Mouse (Mus musculus) mammary gland, adult 2 months (tissue): Measurements from ENCODE around the gene Rnf126. TPM values are rescaled to one million over a fixed set of nuclear protein-coding genes. Genes with fewer than 3 reads are reported as not detected.

Source experiments
- polyA plus RNA-seq: library from polyadenylated mRNA; depleted of rRNA; stranded (reverse); fragments of >200 nt; gene quantifications from 2 replicates; pipeline ENCODE4 v1.2.3, GENCODE M21; 2012; ENCODE audit warnings: low replicate concordance; rRNA removed

Gene Rnf126
- 91.7 and 212 TPM in 2 replicates for polyA plus RNA-seq

GRCm38 (mm10) chr10:79766508-79767325 lies at the start of gene Rnf126:
Gene Rnf126, minus strand, starts transcription at chr10:79766952.

GRCm38 (mm10) chr10:79793051-79793737 lies 26.4 kb upstream of the Rnf126 start, which contains the start of gene Palm:
Gene Palm, plus strand, starts transcription at chr10:79793572.

GRCm38 (mm10) chr10:79790861-79791260 lies 24.1 kb upstream of the Rnf126 start, which contains the start of gene Prss57:
Gene Prss57, minus strand, starts transcription at chr10:79790961.

GRCm38 (mm10) chr10:79777103-79777531 lies 10.4 kb upstream of the Rnf126 start, which contains the start of gene Fstl3:
Gene Fstl3, plus strand, starts transcription at chr10:79777272.

GRCm38 (mm10) chr10:79754856-79755516 lies 11.8 kb downstream of the Rnf126 start, which contains the start of gene Fgf22:
Gene Fgf22, plus strand, starts transcription at chr10:79755076.

GRCm38 (mm10) chr10:79745898-79746773 lies 20.6 kb downstream of the Rnf126 start, which contains the start of gene Polrmt:
Gene Polrmt, minus strand, starts transcription at chr10:79746581.

GRCm38 (mm10) chr10:79716254-79716987 lies 50.3 kb downstream of the Rnf126 start, which contains the start of gene Hcn2:
Gene Hcn2, plus strand, starts transcription at chr10:79716634.

Other genes starting within 250 kb of the Rnf126 start
- gene Plpp2, start 233.2 kb downstream of the Rnf126 start, polyA plus RNA-seq: 27.4 and 36.8 TPM in 2 replicates
- 102 and 125 TPM in 2 replicates for gene Mier2, start 211.8 kb downstream of the Rnf126 start, polyA plus RNA-seq
- gene Theg, start 179.6 kb downstream of the Rnf126 start, polyA plus RNA-seq: 0.24 TPM in 1 of 2 replicates, not detected in the other
- gene C2cd4c, start 152.9 kb downstream of the Rnf126 start, polyA plus RNA-seq: 0.19 and 0.26 TPM in 2 replicates
- gene Shc2, start 129.0 kb downstream of the Rnf126 start, polyA plus RNA-seq: 12.4 and 17.4 TPM in 2 replicates
- 2.3 TPM in 1 of 2 replicates, not detected in the other for gene Odf3l2, start 121.2 kb downstream of the Rnf126 start, polyA plus RNA-seq
- gene Madcam1, start 102.4 kb downstream of the Rnf126 start, polyA plus RNA-seq: 3.9 and 8.7 TPM in 2 replicates
- 46.9 and 119 TPM in 2 replicates for gene Tpgs1, start 97.6 kb downstream of the Rnf126 start, polyA plus RNA-seq
- gene Cdc34, start 84.8 kb downstream of the Rnf126 start, polyA plus RNA-seq: 265 and 337 TPM in 2 replicates
- 1.1 and 1.3 TPM in 2 replicates for gene Gzmm, start 77.9 kb downstream of the Rnf126 start, polyA plus RNA-seq
- 489 and 512 TPM in 2 replicates for gene Bsg, start 62.5 kb downstream of the Rnf126 start, polyA plus RNA-seq
- gene Hcn2, start 50.3 kb downstream of the Rnf126 start, polyA plus RNA-seq: 1.9 and 6.1 TPM in 2 replicates
- gene Polrmt, start 20.4 kb downstream of the Rnf126 start, polyA plus RNA-seq: 53.1 and 71.6 TPM in 2 replicates
- gene Fgf22, start 11.9 kb downstream of the Rnf126 start, polyA plus RNA-seq: 0.19 TPM in 1 of 2 replicates, not detected in the other
- 19.5 and 24.6 TPM in 2 replicates for gene Fstl3, start 10.3 kb upstream of the Rnf126 start, polyA plus RNA-seq
- 0.26 and 0.27 TPM in 2 replicates for gene Prss57, start 24.0 kb upstream of the Rnf126 start, polyA plus RNA-seq
- 49.2 and 87.4 TPM in 2 replicates for gene Palm, start 26.6 kb upstream of the Rnf126 start, polyA plus RNA-seq
- 1.3 TPM in 2 replicates for gene Misp, start 54.0 kb upstream of the Rnf126 start, polyA plus RNA-seq
- gene Ptbp1, start 87.5 kb upstream of the Rnf126 start, polyA plus RNA-seq: 163 and 219 TPM in 2 replicates
- 17.2 and 40.5 TPM in 2 replicates for gene Prtn3, start 107.5 kb upstream of the Rnf126 start, polyA plus RNA-seq
- gene Plppr3, start 107.7 kb upstream of the Rnf126 start, polyA plus RNA-seq: 29.8 and 33.3 TPM in 2 replicates
- gene Elane, start 119.3 kb upstream of the Rnf126 start, polyA plus RNA-seq: 3.4 and 5.8 TPM in 2 replicates
- gene Cfd, start 123.9 kb upstream of the Rnf126 start, polyA plus RNA-seq: 26,645 and 44,997 TPM in 2 replicates
- gene Med16, start 142.0 kb upstream of the Rnf126 start, polyA plus RNA-seq: 66.2 and 92.4 TPM in 2 replicates
- gene Gm26602, start 143.9 kb upstream of the Rnf126 start, polyA plus RNA-seq: not detected in 2 replicates
- 9.0 and 14.4 TPM in 2 replicates for gene Kiss1r, start 150.0 kb upstream of the Rnf126 start, polyA plus RNA-seq
- gene R3hdm4, start 154.3 kb upstream of the Rnf126 start, polyA plus RNA-seq: 194 and 208 TPM in 2 replicates
- gene Arid3a, start 160.1 kb upstream of the Rnf126 start, polyA plus RNA-seq: 5.2 and 16.6 TPM in 2 replicates
- gene Wdr18, start 193.2 kb upstream of the Rnf126 start, polyA plus RNA-seq: 47.1 and 52.1 TPM in 2 replicates
- 0.10 and 0.30 TPM in 2 replicates for gene Grin3b, start 203.8 kb upstream of the Rnf126 start, polyA plus RNA-seq
- 304 and 505 TPM in 2 replicates for gene Tmem259, start 217.4 kb upstream of the Rnf126 start, polyA plus RNA-seq
- gene Cnn2, start 221.6 kb upstream of the Rnf126 start, polyA plus RNA-seq: 138 and 301 TPM in 2 replicates
- 23.5 and 40.2 TPM in 2 replicates for gene Abca7, start 229.5 kb upstream of the Rnf126 start, polyA plus RNA-seq
- gene Arhgap45, start 249.7 kb upstream of the Rnf126 start, polyA plus RNA-seq: 152 and 343 TPM in 2 replicates